Mouse (Mus musculus): ENCODE results near the gene Mpdz. TPM values are rescaled to one million over a fixed set of nuclear protein-coding genes. Genes with fewer than 3 reads are reported as not detected.

The Mpdz gene
- total and polyA plus RNA-seq, 2 experiments: 5.9 to 43.1 TPM

DNA sequence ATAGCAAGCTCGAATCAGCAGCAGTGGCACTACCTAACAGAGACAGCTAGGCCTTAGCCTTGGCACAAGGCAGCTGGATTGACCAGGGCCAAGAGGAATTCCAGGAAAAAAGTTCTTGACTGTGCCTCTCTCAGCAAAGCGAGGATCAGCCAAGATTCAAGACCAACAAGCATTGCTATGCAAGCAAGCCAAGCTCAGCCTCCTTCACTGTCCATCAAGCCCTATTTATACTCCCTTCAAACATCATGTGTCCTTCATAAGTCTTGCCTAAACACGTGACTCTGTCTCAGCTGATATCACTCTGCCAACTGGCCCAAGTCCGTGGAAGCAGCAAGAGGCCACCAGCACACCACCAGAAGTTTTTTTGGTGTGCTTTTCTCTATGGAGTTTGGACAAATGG, 6.8 kb upstream of the Mpdz start:
- no peaks in the 10 kb centered on the region for H3K79me2 ChIP-seq (ENCODE audit: control insufficient read depth, insufficient read depth, low read length)
- no peak overlapping the region for H3K9ac ChIP-seq (ENCODE audit: low read depth, low read length)
- DNase-seq (ENCODE audit: extremely low read depth, low read depth, low spot score): no peak
- H3K36me3 ChIP-seq (ENCODE audit: control insufficient read depth, insufficient read depth, low read length): no peaks in the 10 kb centered on the region
- no peak overlapping the region for H3K27ac ChIP-seq (replicated peaks; ENCODE audit: insufficient read depth, low read depth, low read length)
- H3K4me1 ChIP-seq (ENCODE audit: control insufficient read depth, insufficient read depth, low read length): no peaks in the 10 kb centered on the region
- no peak overlapping the region for H3K4me3 ChIP-seq (ENCODE audit: insufficient read depth, low read depth, low read length)
- no peak for TF ChIP-seq POLR2A (IDR thresholded peaks at IDR 0.05; ENCODE audit: extremely low read depth, insufficient read depth, low read length)
- no peak for TF ChIP-seq CTCF (IDR thresholded peaks at IDR 0.05; ENCODE audit: low read depth, low read length)
- H3K27me3 ChIP-seq (ENCODE audit: control insufficient read depth, insufficient read depth, low read length): no peaks in the 10 kb centered on the region
- WGBS: 76% methylated on average over 4 of the region's 4 CpGs

- H3K36me3 ChIP-seq (ENCODE audit: control insufficient read depth, insufficient read depth, low read length): no peaks in the 10 kb centered on the region
- peaks cover 4% of the 10 kb centered on the region for H3K4me1 ChIP-seq (ENCODE audit: control insufficient read depth, insufficient read depth, low read length)
- H3K9ac ChIP-seq (ENCODE audit: low read depth, low read length): no peak overlapping the region
- no peaks in the 10 kb centered on the region for H3K79me2 ChIP-seq (ENCODE audit: control insufficient read depth, insufficient read depth, low read length)
- WGBS: 93% methylated on average over 5 of the region's 5 CpGs
- H3K4me3 ChIP-seq (ENCODE audit: insufficient read depth, low read depth, low read length): no peak overlapping the region
- 0 out of 2 replicates have a peak, but pooled peaks cover 3% of the 10 kb centered on the region for H3K27me3 ChIP-seq (ENCODE audit: control insufficient read depth, insufficient read depth, low read length)
- no peak overlapping the region for H3K27ac ChIP-seq (replicated peaks; ENCODE audit: insufficient read depth, low read depth, low read length)
- no peak for DNase-seq (ENCODE audit: extremely low read depth, low read depth, low spot score)
- TF ChIP-seq CTCF (IDR thresholded peaks at IDR 0.05; ENCODE audit: low read depth, low read length) (no peak), POLR2A (IDR thresholded peaks at IDR 0.05; ENCODE audit: extremely low read depth, insufficient read depth, low read length) (no peak)
Observed at GRCm38 (mm10) chr4:81443566-81443965, 951 bp upstream of the Mpdz start.

GRCm38 (mm10) chr4:81433961-81434360, 8.7 kb downstream of the Mpdz start:
- Histone ChIP-seq H3K4me3 (ENCODE audit: insufficient read depth, low read depth, low read length) (no peak overlapping the region), H3K79me2 (ENCODE audit: control insufficient read depth, insufficient read depth, low read length) (no peaks in the 10 kb centered on the region), H3K27me3 (ENCODE audit: control insufficient read depth, insufficient read depth, low read length) (no peaks in the 10 kb centered on the region), H3K4me1 (ENCODE audit: control insufficient read depth, insufficient read depth, low read length) (no peaks in the 10 kb centered on the region), H3K27ac (replicated peaks; ENCODE audit: insufficient read depth, low read depth, low read length) (no peak overlapping the region), H3K9ac (ENCODE audit: low read depth, low read length) (no peak overlapping the region), H3K36me3 (ENCODE audit: control insufficient read depth, insufficient read depth, low read length) (no peaks in the 10 kb centered on the region)
- whole genome bisulfite sequencing: 88% methylated on average over 3 of the region's 3 CpGs
- TF ChIP-seq POLR2A (IDR thresholded peaks at IDR 0.05; ENCODE audit: extremely low read depth, insufficient read depth, low read length): no peak
- no peak for TF ChIP-seq CTCF (IDR thresholded peaks at IDR 0.05; ENCODE audit: low read depth, low read length)
- no peak for DNase-seq (ENCODE audit: extremely low read depth, low read depth, low spot score)

DNA sequence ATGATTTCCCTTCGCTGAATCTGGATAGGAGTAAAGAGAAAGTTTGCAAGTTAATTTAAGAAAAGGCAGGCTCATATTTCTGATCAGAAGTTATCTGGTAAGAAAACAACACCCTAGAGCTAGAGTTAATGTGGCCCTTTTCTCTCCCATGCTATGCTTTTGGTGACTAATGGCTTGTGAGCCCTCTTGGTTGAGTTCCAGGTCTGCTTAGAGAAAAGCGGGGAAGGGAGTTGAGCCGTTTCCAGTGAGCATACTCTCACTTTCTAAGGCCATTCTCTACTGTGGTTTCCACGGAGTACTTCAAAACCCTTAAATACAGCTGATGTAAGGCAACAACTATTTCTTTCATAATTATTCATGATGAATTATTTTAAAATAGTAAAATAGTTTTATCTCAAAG, 11.8 kb downstream of the Mpdz start:
- WGBS: 89% methylated on average over 4 of the region's 4 CpGs
- H3K27ac ChIP-seq (replicated peaks; ENCODE audit: insufficient read depth, low read depth, low read length): no peak overlapping the region
- H3K4me1 ChIP-seq (ENCODE audit: control insufficient read depth, insufficient read depth, low read length): no peaks in the 10 kb centered on the region
- no peaks in the 10 kb centered on the region for H3K27me3 ChIP-seq (ENCODE audit: control insufficient read depth, insufficient read depth, low read length)
- DNase-seq (ENCODE audit: extremely low read depth, low read depth, low spot score): no peak
- no peak overlapping the region for H3K4me3 ChIP-seq (ENCODE audit: insufficient read depth, low read depth, low read length)
- TF ChIP-seq POLR2A (IDR thresholded peaks at IDR 0.05; ENCODE audit: extremely low read depth, insufficient read depth, low read length) (no peak), CTCF (IDR thresholded peaks at IDR 0.05; ENCODE audit: low read depth, low read length) (no peak)
- no peaks in the 10 kb centered on the region for H3K36me3 ChIP-seq (ENCODE audit: control insufficient read depth, insufficient read depth, low read length)
- no peak overlapping the region for H3K9ac ChIP-seq (ENCODE audit: low read depth, low read length)
- H3K79me2 ChIP-seq (ENCODE audit: control insufficient read depth, insufficient read depth, low read length): no peaks in the 10 kb centered on the region

- H3K27ac ChIP-seq (replicated peaks; ENCODE audit: insufficient read depth, low read depth, low read length): no peak overlapping the region
- no peaks in the 10 kb centered on the region for H3K27me3 ChIP-seq (ENCODE audit: control insufficient read depth, insufficient read depth, low read length)
- WGBS: 92% methylated on average over 3 of the region's 3 CpGs
- H3K36me3 ChIP-seq (ENCODE audit: control insufficient read depth, insufficient read depth, low read length): no peaks in the 10 kb centered on the region
- TF ChIP-seq POLR2A (IDR thresholded peaks at IDR 0.05; ENCODE audit: extremely low read depth, insufficient read depth, low read length) (no peak), CTCF (IDR thresholded peaks at IDR 0.05; ENCODE audit: low read depth, low read length) (no peak)
- no peak for DNase-seq (ENCODE audit: extremely low read depth, low read depth, low spot score)
- H3K4me3 ChIP-seq (ENCODE audit: insufficient read depth, low read depth, low read length): no peak overlapping the region
- no peaks in the 10 kb centered on the region for H3K79me2 ChIP-seq (ENCODE audit: control insufficient read depth, insufficient read depth, low read length)
- no peaks in the 10 kb centered on the region for H3K4me1 ChIP-seq (ENCODE audit: control insufficient read depth, insufficient read depth, low read length)
- no peak overlapping the region for H3K9ac ChIP-seq (ENCODE audit: low read depth, low read length)
Observed at GRCm38 (mm10) chr4:81430105-81430504, 12.5 kb downstream of the Mpdz start.

GRCm38 (mm10) chr4:81429670-81430069, 12.9 kb downstream of the Mpdz start:
- H3K9ac ChIP-seq (ENCODE audit: low read depth, low read length): no peak overlapping the region
- DNase-seq (ENCODE audit: extremely low read depth, low read depth, low spot score): peak; percentile 20
- H3K36me3 ChIP-seq (ENCODE audit: control insufficient read depth, insufficient read depth, low read length): no peaks in the 10 kb centered on the region
- no peak for TF ChIP-seq CTCF (IDR thresholded peaks at IDR 0.05; ENCODE audit: low read depth, low read length)
- TF ChIP-seq POLR2A (IDR thresholded peaks at IDR 0.05; ENCODE audit: extremely low read depth, insufficient read depth, low read length): no peak
- H3K79me2 ChIP-seq (ENCODE audit: control insufficient read depth, insufficient read depth, low read length): no peaks in the 10 kb centered on the region
- no peak overlapping the region for H3K27ac ChIP-seq (replicated peaks; ENCODE audit: insufficient read depth, low read depth, low read length)
- H3K27me3 ChIP-seq (ENCODE audit: control insufficient read depth, insufficient read depth, low read length): no peaks in the 10 kb centered on the region
- WGBS: 48% methylated on average over 2 of the region's 2 CpGs
- no peak overlapping the region for H3K4me3 ChIP-seq (ENCODE audit: insufficient read depth, low read depth, low read length)
- H3K4me1 ChIP-seq (ENCODE audit: control insufficient read depth, insufficient read depth, low read length): no peaks in the 10 kb centered on the region
